In genomic region chr9:87562796-87563195, GRCm38 (mm10) we compare ENCODE assay signal across 28 mouse cellular contexts.
DNase-seq lines count a peak whose midpoint lies in the region; ATAC-seq lines count a peak whose summit lies in the region.
"Had no signal": no experiment of that assay in that cellular context is flagged by ENCODE, and none has a peak within 500 bp of the region (broad histone marks: within the 10 kb centered on the region; RNA-seq: fewer than 3 reads in every experiment).

No protein-coding gene starts in this region.

- 39% methylated on average over 6 of the region's 6 CpGs for WGBS in embryonic facial prominence, embryonic 11.5 days
- 52% methylated on average over 6 of the region's 6 CpGs for WGBS in embryonic facial prominence, embryonic 10.5 days
- WGBS in kidney, embryonic 16.5 days = 16% methylated on average over 6 of the region's 6 CpGs
- WGBS in neural tube, embryonic 11.5 days = 48% methylated on average over 6 of the region's 6 CpGs

- no peak overlapping the region for H3K9ac ChIP-seq in embryonic facial prominence, embryonic 11.5 days (replicated peaks; ENCODE audit: low read length)
- no peak overlapping the region for H3K9ac ChIP-seq in kidney, embryonic 16.5 days (replicated peaks; ENCODE audit: low read length)
- no peak overlapping the region for H3K9ac ChIP-seq in neural tube, embryonic 11.5 days (ENCODE audit: low read length)
- H3K9ac ChIP-seq: embryonic facial prominence, embryonic 13.5 days; forebrain, embryonic 12.5 days; forebrain, embryonic 15.5 days; heart, embryonic 13.5 days; hindbrain, embryonic 12.5 days had no signal

- no peak overlapping the region for H3K4me2 ChIP-seq in embryonic facial prominence, embryonic 11.5 days (ENCODE audit: low read depth, low read length)
- H3K4me2 ChIP-seq in kidney, embryonic 16.5 days (replicated peaks; ENCODE audit: low read depth, low read length) = no peak overlapping the region
- no peak overlapping the region for H3K4me2 ChIP-seq in neural tube, embryonic 11.5 days (ENCODE audit: low read depth)
- H3K4me2 ChIP-seq: embryonic facial prominence, embryonic 13.5 days; forebrain, embryonic 12.5 days; forebrain, embryonic 15.5 days; heart, embryonic 13.5 days; hindbrain, embryonic 12.5 days had no signal

- no peak overlapping the region for H3K27ac ChIP-seq in embryonic facial prominence, embryonic 11.5 days (replicated peaks; ENCODE audit: low read depth, low read length)
- no peak overlapping the region for H3K27ac ChIP-seq in embryonic facial prominence, embryonic 10.5 days (replicated peaks)
- no peak overlapping the region for H3K27ac ChIP-seq in kidney, embryonic 16.5 days (ENCODE audit: low read length)
- no peak overlapping the region for H3K27ac ChIP-seq in neural tube, embryonic 11.5 days (ENCODE audit: low read depth, low read length)
- H3K27ac ChIP-seq: embryonic facial prominence, embryonic 13.5 days; forebrain, embryonic 12.5 days; forebrain, embryonic 15.5 days; heart, adult 2 months; heart, embryonic 10.5 days; heart, embryonic 13.5 days; hindbrain, embryonic 12.5 days had no signal

- 0 out of 2 replicates have a peak, but pooled peaks have one; percentile 52 for ATAC-seq in embryonic facial prominence, embryonic 11.5 days (replicated peaks; ENCODE audit: insufficient number of reproducible peaks, low FRiP score, low TSS enrichment, low read depth)
- ATAC-seq in kidney, embryonic 16.5 days (ENCODE audit: low FRiP score, low TSS enrichment) = peak; percentile 93
- ATAC-seq in neural tube, embryonic 11.5 days (ENCODE audit: insufficient read depth, low FRiP score, low TSS enrichment) = no peak
- ATAC-seq: activated CD4-positive, CD25-positive, alpha-beta regulatory T cell, adult 4 months; forebrain, embryonic 15.5 days; hindbrain, embryonic 16.5 days had no signal

- no peak overlapping the region for H3K4me3 ChIP-seq in embryonic facial prominence, embryonic 11.5 days (ENCODE audit: low read depth, low read length)
- H3K4me3 ChIP-seq in embryonic facial prominence, embryonic 10.5 days = no peak overlapping the region
- H3K4me3 ChIP-seq in kidney, embryonic 16.5 days (ENCODE audit: low read length) = no peak overlapping the region
- no peak overlapping the region for H3K4me3 ChIP-seq in neural tube, embryonic 11.5 days (ENCODE audit: low read depth, low read length)
- H3K4me3 ChIP-seq: embryonic facial prominence, embryonic 13.5 days; erythroblast, embryonic 14.5 days; forebrain, embryonic 12.5 days; forebrain, embryonic 15.5 days; heart, adult 2 months; heart, embryonic 10.5 days; heart, embryonic 13.5 days; hindbrain, embryonic 12.5 days had no signal

- H3K27me3 ChIP-seq in embryonic facial prominence, embryonic 11.5 days (ENCODE audit: control insufficient read depth, insufficient read depth, low read length) = no peaks in the 10 kb centered on the region
- H3K27me3 ChIP-seq in embryonic facial prominence, embryonic 10.5 days (replicated peaks; ENCODE audit: low read depth, poor library complexity, severe bottlenecking) = no peaks in the 10 kb centered on the region
- peaks cover 3% of the 10 kb centered on the region; the same call in 1 of the 2 replicates for H3K27me3 ChIP-seq in kidney, embryonic 16.5 days (ENCODE audit: insufficient read depth, low read length)
- H3K27me3 ChIP-seq in neural tube, embryonic 11.5 days (ENCODE audit: control insufficient read depth, insufficient read depth, low read length) = no peaks in the 10 kb centered on the region
- H3K27me3 ChIP-seq: forebrain, embryonic 12.5 days; forebrain, embryonic 15.5 days; heart, embryonic 13.5 days; hindbrain, embryonic 12.5 days had no signal

- H3K9me3 ChIP-seq in embryonic facial prominence, embryonic 11.5 days (replicated peaks; ENCODE audit: control insufficient read depth, low read length) = no peaks in the 10 kb centered on the region
- H3K9me3 ChIP-seq in embryonic facial prominence, embryonic 10.5 days = no peaks in the 10 kb centered on the region
- no peaks in the 10 kb centered on the region for H3K9me3 ChIP-seq in kidney, embryonic 16.5 days (ENCODE audit: low read length)
- no peaks in the 10 kb centered on the region for H3K9me3 ChIP-seq in neural tube, embryonic 11.5 days (ENCODE audit: control insufficient read depth, low read length)
- H3K9me3 ChIP-seq: embryonic facial prominence, embryonic 13.5 days; forebrain, embryonic 12.5 days; forebrain, embryonic 15.5 days; heart, embryonic 10.5 days; heart, embryonic 13.5 days; hindbrain, embryonic 12.5 days had no signal

- H3K4me1 ChIP-seq in embryonic facial prominence, embryonic 11.5 days (ENCODE audit: control insufficient read depth, insufficient read depth, low read length) = no peaks in the 10 kb centered on the region
- peaks cover 6% of the 10 kb centered on the region; the same call in 1 of the 2 replicates for H3K4me1 ChIP-seq in embryonic facial prominence, embryonic 10.5 days
- 0 out of 2 replicates have a peak, but pooled peaks cover 5% of the 10 kb centered on the region for H3K4me1 ChIP-seq in kidney, embryonic 16.5 days (ENCODE audit: insufficient read depth, low read length)
- no peaks in the 10 kb centered on the region for H3K4me1 ChIP-seq in neural tube, embryonic 11.5 days (ENCODE audit: control insufficient read depth, insufficient read depth, low read length)
- H3K4me1 ChIP-seq: forebrain, embryonic 12.5 days; forebrain, embryonic 15.5 days; hindbrain, embryonic 12.5 days had no signal

- H3K36me3 ChIP-seq in embryonic facial prominence, embryonic 11.5 days (replicated peaks; ENCODE audit: control insufficient read depth, insufficient read depth, low read depth, low read length) = no peaks in the 10 kb centered on the region
- H3K36me3 ChIP-seq in embryonic facial prominence, embryonic 10.5 days (replicated peaks) = no peaks in the 10 kb centered on the region
- no peaks in the 10 kb centered on the region for H3K36me3 ChIP-seq in kidney, embryonic 16.5 days (ENCODE audit: insufficient read depth, low read length)
- H3K36me3 ChIP-seq in neural tube, embryonic 11.5 days (ENCODE audit: control insufficient read depth, insufficient read depth, low read length) = no peaks in the 10 kb centered on the region
- H3K36me3 ChIP-seq: embryonic facial prominence, embryonic 13.5 days; forebrain, embryonic 12.5 days; forebrain, embryonic 15.5 days; heart, embryonic 10.5 days; heart, embryonic 13.5 days; hindbrain, embryonic 12.5 days had no signal

- DNase-seq in embryonic facial prominence, embryonic 11.5 days (ENCODE audit: low spot score) = no peak
- no peak for DNase-seq in embryonic facial prominence, embryonic 10.5 days (ENCODE audit: low spot score)
- no peak for DNase-seq in kidney, adult 9 months
- DNase-seq in neural tube, embryonic 11.5 days (ENCODE audit: low spot score) = peak; percentile 12
- no peak for DNase-seq in neural tube, embryonic 10.5 days (ENCODE audit: extremely low spot score, low spot score)
- peak; percentile 50 for DNase-seq in mesoderm, embryonic 11.5 days (ENCODE audit: low read depth, low spot score)
- DNase-seq in frontal cortex, postnatal 14 days (ENCODE audit: low spot score in 2 of 2) = no peak
- DNase-seq: adrenal gland, adult 8-10 months; adrenal gland, postnatal 25 days; cerebellum, adult 11-12 months; cerebellum, adult 8-10 months; cerebellum, postnatal 10 days; cerebellum, postnatal 36 days; gastrocnemius, postnatal 10 days; gastrocnemius, postnatal 36 days; heart, adult 2 months; heart, postnatal 14 days; heart, postnatal 4 days had no signal

Comparison
In these comparisons a context has a peak if more than half of its experiments do, and no peak if none do; other contexts are left out.
1. DNase-seq: peak in neural tube, embryonic 11.5 days (single experiment) and mesoderm, embryonic 11.5 days (single experiment); none in embryonic facial prominence, embryonic 11.5 days (single experiment), embryonic facial prominence, embryonic 10.5 days (single experiment), kidney, adult 9 months (single experiment), neural tube, embryonic 10.5 days (single experiment) and frontal cortex, postnatal 14 days (0 of 2).